ENCODE assay signal across 8 mouse cellular contexts in the genomic region with DNA sequence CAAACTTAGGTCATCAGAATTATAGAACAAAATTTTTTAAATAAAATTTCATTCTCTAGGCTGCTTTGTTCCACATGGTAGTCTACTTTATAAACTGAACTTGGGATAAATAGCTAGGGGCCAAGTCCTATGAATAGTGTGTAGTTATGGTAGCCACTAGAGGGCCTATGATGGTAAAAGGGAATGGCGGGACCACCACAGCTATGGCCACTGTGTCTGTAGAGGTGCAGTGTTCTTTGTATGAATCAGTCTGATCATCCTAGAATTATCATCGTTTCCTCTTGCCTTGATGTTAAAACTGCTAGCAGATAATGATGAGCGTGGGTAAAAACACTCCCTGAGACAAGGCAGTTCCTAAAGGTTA. TPM values are rescaled to one million over a fixed set of nuclear protein-coding genes. Genes with fewer than 3 reads are reported as not detected.
DNase-seq lines count a peak whose midpoint lies in the region; TF ChIP-seq lines count a peak whose summit lies in the region.

No protein-coding gene starts in this region.

- H3K9me3 ChIP-seq in ES-Bruce4 (replicated peaks; ENCODE audit: control insufficient read depth, insufficient read depth, low read length, poor library complexity, severe bottlenecking), result no peaks in the 10 kb centered on the region

- TF ChIP-seq CTCF in gastrocnemius, adult 2 months (IDR thresholded peaks at IDR 0.05), result peak; percentile 49
- TF ChIP-seq CTCF in ES-Bruce4 (IDR thresholded peaks at IDR 0.05; ENCODE audit: low read depth, low read length), result peak; percentile 3

- intact Hi-C loops in gastrocnemius, adult 2 months (cut with DNase I), result loop anchor here (5.0 kb wide), 1 partner anchor 94 kb away; no protein-coding TSS in a partner anchor

- H3K36me3 ChIP-seq in ES-Bruce4 (ENCODE audit: control insufficient read depth, insufficient read depth, low read length, poor library complexity, severe bottlenecking), result peaks cover 69% of the 10 kb centered on the region

- no peaks in the 10 kb centered on the region for H3K27me3 ChIP-seq in ES-Bruce4 (ENCODE audit: control insufficient read depth, insufficient read depth, low read length, poor library complexity, severe bottlenecking)

- peak overlapping the region; percentile 83 for H3K4me3 ChIP-seq in gastrocnemius, adult 2 months
- no peak overlapping the region for H3K4me3 ChIP-seq in ES-Bruce4 (ENCODE audit: low read depth, low read length)

- TF ChIP-seq POLR2A in ES-Bruce4 (IDR thresholded peaks at IDR 0.05; ENCODE audit: insufficient read depth, low read length), result no peak

- peak overlapping the region; percentile 94 for H3K27ac ChIP-seq in gastrocnemius, adult 2 months
- peak overlapping the region; percentile 55; the same call in 1 of the 2 replicates for H3K27ac ChIP-seq in ES-Bruce4 (ENCODE audit: insufficient read depth, low read length)

- no peak overlapping the region; the same call in 1 of the 2 replicates for H3K9ac ChIP-seq in ES-Bruce4 (ENCODE audit: low read depth, poor library complexity, severe bottlenecking)

- DNase-seq in gastrocnemius, adult 2 months, result no peak
- DNase-seq in gastrocnemius, adult 8-10 months (ENCODE audit: low spot score in 2 of 2), result no peak
- DNase-seq in fibroblast of lung, adult 2 months (ENCODE audit: low read depth), result peak; percentile 12
- peak; percentile 11 for DNase-seq in liver
- peak; percentile 72 for DNase-seq in retina, embryonic 14.5 days (ENCODE audit: low spot score)
- no peak for DNase-seq in gastrocnemius, postnatal 25 days
- no peak for DNase-seq in cerebellum, adult 8-10 months

- TF ChIP-seq EP300 in ES-Bruce4 (IDR thresholded peaks at IDR 0.05; ENCODE audit: insufficient read depth, low read depth, low read length), result no peak

- no peaks in the 10 kb centered on the region for H3K4me1 ChIP-seq in ES-Bruce4 (ENCODE audit: control insufficient read depth, insufficient read depth, low read length)

RNA-seq across cellular contexts. Expression of a gene that starts 0.5 kb away (rescaled TPM):
- 10 to 100 TPM; 19.3 to 24.4 TPM for total RNA-seq in gastrocnemius, adult 2 months (2021)
- total RNA-seq in gastrocnemius, adult 8-10 months (2022), result 10 to 100 TPM; 18.2 to 20.0 (median 18.5) TPM
- 37.0 and 37.1 TPM in 2 replicates for polyA plus RNA-seq in ES-Bruce4 (2011; ENCODE audit: insufficient read depth, insufficient read length, low read depth, missing spikeins)
- 10 to 100 TPM; 17.9 to 18.5 TPM for total RNA-seq in gastrocnemius, postnatal 25 days (2021)

RNA-seq across cellular contexts. Expression of a gene that starts 5.4 kb away (rescaled TPM):
- total RNA-seq in gastrocnemius, adult 2 months (2021), result 100 to 1,000 TPM; 601 to 627 TPM
- total RNA-seq in gastrocnemius, adult 8-10 months (2022), result 100 to 1,000 TPM; 608 to 758 (median 650) TPM
- polyA plus RNA-seq in ES-Bruce4 (2011; ENCODE audit: insufficient read depth, insufficient read length, low read depth, missing spikeins), result 3,123 and 3,163 TPM in 2 replicates
- 100 to 1,000 TPM; 458 to 485 TPM for total RNA-seq in gastrocnemius, postnatal 25 days (2021)

RNA-seq across cellular contexts. Expression of a gene that starts 5.7 kb away (rescaled TPM):
- total RNA-seq in gastrocnemius, adult 2 months (2021), result under 1 TPM; 0.41 to 0.42 TPM
- under 1 TPM; 0.13 to 0.44 (median 0.37) TPM for total RNA-seq in gastrocnemius, adult 8-10 months (2022)
- 162 and 167 TPM in 2 replicates for polyA plus RNA-seq in ES-Bruce4 (2011; ENCODE audit: insufficient read depth, insufficient read length, low read depth, missing spikeins)
- under 1 TPM; 0.38 to 0.88 TPM for total RNA-seq in gastrocnemius, postnatal 25 days (2021)

RNA-seq across cellular contexts. Expression of a gene that starts 56.4 kb away (rescaled TPM):
- total RNA-seq in gastrocnemius, adult 2 months (2021), result 1 to 10 TPM; 1.3 to 1.9 TPM
- 1 to 10 TPM; 1.5 to 3.6 (median 2.6) TPM for total RNA-seq in gastrocnemius, adult 8-10 months (2022)
- 13.2 and 14.3 TPM in 2 replicates for polyA plus RNA-seq in ES-Bruce4 (2011; ENCODE audit: insufficient read depth, insufficient read length, low read depth, missing spikeins)
- 1 to 10 TPM; 1.4 to 1.8 TPM for total RNA-seq in gastrocnemius, postnatal 25 days (2021)

Comparison
In these comparisons a context has a peak if more than half of its experiments do, and no peak if none do; other contexts are left out.
1. DNase-seq: peak in fibroblast of lung, adult 2 months (single experiment), liver (single experiment) and retina, embryonic 14.5 days (single experiment); none in gastrocnemius, adult 2 months (single experiment), gastrocnemius, adult 8-10 months (0 of 2), gastrocnemius, postnatal 25 days (single experiment) and cerebellum, adult 8-10 months (single experiment).